Mouse (Mus musculus) ZHBTc4 (cell line): ENCODE measurements around the gene 4921511C20Rik.

Source experiments
- DNase-seq: peaks from one replicate; pipeline ENCODE4 v3.0.0-alpha.2; 2011; ENCODE audit warnings: low read depth, low spot score

Gene 4921511C20Rik

DNA sequence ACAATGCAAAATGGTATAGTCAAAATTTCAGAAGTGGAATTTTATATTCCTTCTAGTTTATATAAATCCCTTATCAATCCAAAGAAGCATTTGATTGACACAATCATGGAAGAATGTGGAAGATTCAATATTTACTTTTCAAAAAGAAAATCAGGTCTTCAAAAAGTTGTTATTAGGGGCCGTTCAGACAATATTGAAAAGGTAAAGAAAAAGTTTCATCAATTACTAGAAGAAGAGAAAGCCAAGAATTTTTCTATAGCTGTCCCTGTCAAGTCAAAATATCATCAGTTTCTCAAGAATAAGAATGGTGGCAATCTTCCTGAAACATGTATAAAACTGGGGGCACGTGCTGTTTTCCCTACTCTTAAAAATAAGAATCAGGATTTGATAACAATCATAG lies at the start of gene 4921511C20Rik:
Gene 4921511C20Rik (plus strand): TSS at position 301 of the 400 bp plus-strand sequence.
- DNase-seq: no peak
